Comparison of ENCODE assay signal across 8 mouse cellular contexts in genomic region chr16:57166086-57166485, GRCm38 (mm10). TPM values are rescaled to one million over a fixed set of nuclear protein-coding genes. Genes with fewer than 3 reads are reported as not detected.
A peak's percentile ranks its signal among the peaks of the same experiment; 100 is the strongest.
DNase-seq lines count a peak whose midpoint lies in the region; ATAC-seq and TF ChIP-seq lines count a peak whose summit lies in the region.

No protein-coding gene starts in this region.

- no peak for DNase-seq in heart, postnatal 14 days
- DNase-seq in G1E (ENCODE audit: low spot score) = no peak
- no peak for DNase-seq in midbrain, embryonic 11.5 days (ENCODE audit: low spot score, missing footprints)
- no peak for DNase-seq in left cerebral cortex, adult 18-20 months (ENCODE audit: low spot score in 2 of 2)
- DNase-seq in ovary, postnatal 14 days (ENCODE audit: low spot score) = no peak
- DNase-seq in gastrocnemius, adult 8-10 months (ENCODE audit: low spot score in 2 of 2) = no peak

- H3K9me3 ChIP-seq in heart, embryonic 13.5 days = no peaks in the 10 kb centered on the region
- H3K9me3 ChIP-seq in G1E (replicated peaks) = no peaks in the 10 kb centered on the region
- no peaks in the 10 kb centered on the region for H3K9me3 ChIP-seq in hindbrain, embryonic 16.5 days (ENCODE audit: control insufficient read depth, low read length)
- H3K9me3 ChIP-seq in midbrain, embryonic 11.5 days (ENCODE audit: control insufficient read depth, low read length) = no peaks in the 10 kb centered on the region

- H3K4me1 ChIP-seq in heart, embryonic 13.5 days = peaks cover 18% of the 10 kb centered on the region
- H3K4me1 ChIP-seq in G1E (ENCODE audit: insufficient read depth, low read depth, low read length) = peaks cover 19% of the 10 kb centered on the region
- H3K4me1 ChIP-seq in hindbrain, embryonic 16.5 days (ENCODE audit: control insufficient read depth, insufficient read depth, low read depth, low read length) = no peaks in the 10 kb centered on the region
- H3K4me1 ChIP-seq in midbrain, embryonic 11.5 days (ENCODE audit: control insufficient read depth, insufficient read depth, low read length) = peaks cover 12% of the 10 kb centered on the region

- peak overlapping the region; percentile 91 for H3K4me3 ChIP-seq in heart, embryonic 13.5 days
- peak overlapping the region; percentile 13; the same call in 1 of the 2 replicates for H3K4me3 ChIP-seq in G1E (ENCODE audit: low read depth, low read length)
- H3K4me3 ChIP-seq in hindbrain, embryonic 16.5 days (ENCODE audit: low read length) = peak overlapping the region; percentile 93
- no peak overlapping the region for H3K4me3 ChIP-seq in midbrain, embryonic 11.5 days (ENCODE audit: low read depth, low read length)

- ATAC-seq in heart, embryonic 13.5 days (ENCODE audit: extremely low read depth, insufficient number of reproducible peaks, low FRiP score, low TSS enrichment) = no peak
- ATAC-seq in G1E (ENCODE audit: extremely low read depth, insufficient number of reproducible peaks, low FRiP score, poor library complexity, severe bottlenecking) = no peak
- no peak for ATAC-seq in hindbrain, embryonic 16.5 days
- no peak for ATAC-seq in midbrain, embryonic 11.5 days (ENCODE audit: low FRiP score)

- H3K4me2 ChIP-seq in heart, embryonic 13.5 days = peak overlapping the region; percentile 86
- H3K4me2 ChIP-seq in hindbrain, embryonic 16.5 days (ENCODE audit: low read length) = peak overlapping the region; percentile 85
- peak overlapping the region; percentile 82 for H3K4me2 ChIP-seq in midbrain, embryonic 11.5 days

- intact Hi-C loops in heart, postnatal 14 days (cut with DNase I) = no loop called here

- TF ChIP-seq CTCF in G1E (IDR thresholded peaks at IDR 0.05; ENCODE audit: low read depth, low read length) = no peak

- H3K9ac ChIP-seq in heart, embryonic 13.5 days = peak overlapping the region; percentile 93
- H3K9ac ChIP-seq in hindbrain, embryonic 16.5 days (ENCODE audit: low read depth, low read length) = no peak overlapping the region
- H3K9ac ChIP-seq in midbrain, embryonic 11.5 days (ENCODE audit: low read length) = no peak overlapping the region

- 71% methylated on average over 6 of the region's 6 CpGs for WGBS in heart, embryonic 13.5 days
- WGBS in hindbrain, embryonic 16.5 days = 89% methylated on average over 6 of the region's 6 CpGs
- 90% methylated on average over 6 of the region's 6 CpGs for WGBS in midbrain, embryonic 11.5 days

- no peaks in the 10 kb centered on the region for H3K27me3 ChIP-seq in heart, embryonic 13.5 days (replicated peaks)
- H3K27me3 ChIP-seq in G1E (ENCODE audit: insufficient read depth, low read length) = no peaks in the 10 kb centered on the region
- no peaks in the 10 kb centered on the region for H3K27me3 ChIP-seq in hindbrain, embryonic 16.5 days (replicated peaks; ENCODE audit: control insufficient read depth, insufficient read depth, low read length)
- H3K27me3 ChIP-seq in midbrain, embryonic 11.5 days (ENCODE audit: control insufficient read depth, insufficient read depth, low read length) = no peaks in the 10 kb centered on the region

- peak overlapping the region; percentile 93 for H3K27ac ChIP-seq in heart, embryonic 13.5 days (replicated peaks)
- H3K27ac ChIP-seq in hindbrain, embryonic 16.5 days (ENCODE audit: low read depth, low read length) = no peak overlapping the region
- H3K27ac ChIP-seq in midbrain, embryonic 11.5 days (ENCODE audit: low read depth, low read length) = no peak overlapping the region

- H3K36me3 ChIP-seq in heart, embryonic 13.5 days = peaks cover 59% of the 10 kb centered on the region
- H3K36me3 ChIP-seq in G1E (replicated peaks) = peaks cover 63% of the 10 kb centered on the region
- H3K36me3 ChIP-seq in hindbrain, embryonic 16.5 days (ENCODE audit: control insufficient read depth, insufficient read depth, low read length) = peaks cover 5% of the 10 kb centered on the region
- H3K36me3 ChIP-seq in midbrain, embryonic 11.5 days (ENCODE audit: control insufficient read depth, insufficient read depth, low read length) = 0 out of 2 replicates have a peak, but pooled peaks cover 2% of the 10 kb centered on the region

RNA-seq across cellular contexts. Expression of gene Nit2, which starts 1.1 kb away (rescaled TPM):
- polyA plus RNA-seq in heart, embryonic 13.5 days (2015; fragmentation: Nextera tagmentation; extraction: Ambion mirVana) = 44.4 and 51.6 TPM in 2 replicates
- 10 to 100 TPM; 29.9 to 32.1 TPM for total RNA-seq in heart, postnatal 14 days (2021)
- total RNA-seq in G1E (2014; fragmentation: Nextera tagmentation) (33.2 and 41.0 TPM in 2 replicates), G1E (2017) (38.6 and 39.6 TPM in 2 replicates)
- polyA plus RNA-seq in G1E (2012) = 1.9 and 6.1 TPM in 2 replicates
- 57.7 and 60.1 TPM in 2 replicates for polyA plus RNA-seq in hindbrain, embryonic 16.5 days (2015; fragmentation: Nextera tagmentation; extraction: Ambion mirVana)
- 43.9 and 49.9 TPM in 2 replicates for polyA plus RNA-seq in midbrain, embryonic 11.5 days (2014; fragmentation: Nextera tagmentation; extraction: Ambion mirVana)
- 10 to 100 TPM; 12.4 to 13.2 TPM for total RNA-seq in left cerebral cortex, adult 18-20 months (2021)
- total RNA-seq in gastrocnemius, adult 8-10 months (2022) = 10 to 100 TPM; 19.5 to 26.0 (median 22.4) TPM

RNA-seq across cellular contexts. Expression of gene Tomm70a, which starts 44.6 kb away (rescaled TPM):
- 35.6 and 36.7 TPM in 2 replicates for polyA plus RNA-seq in heart, embryonic 13.5 days (2015; fragmentation: Nextera tagmentation; extraction: Ambion mirVana)
- 10 to 100 TPM; 45.8 to 50.0 TPM for total RNA-seq in heart, postnatal 14 days (2021)
- 147 and 167 TPM in 2 replicates for total RNA-seq in G1E (2014; fragmentation: Nextera tagmentation)
- 78.4 and 91.1 TPM in 2 replicates for total RNA-seq in G1E (2017)
- polyA plus RNA-seq in G1E (2012) = 66.0 and 85.7 TPM in 2 replicates
- 56.5 and 62.5 TPM in 2 replicates for polyA plus RNA-seq in hindbrain, embryonic 16.5 days (2015; fragmentation: Nextera tagmentation; extraction: Ambion mirVana)
- polyA plus RNA-seq in midbrain, embryonic 11.5 days (2014; fragmentation: Nextera tagmentation; extraction: Ambion mirVana) = 67.9 and 74.1 TPM in 2 replicates
- 100 to 1,000 TPM; 100 to 111 TPM for total RNA-seq in left cerebral cortex, adult 18-20 months (2021)
- total RNA-seq in gastrocnemius, adult 8-10 months (2022) = 10 to 100 TPM; 30.0 to 34.5 (median 32.2) TPM
